Mouse (Mus musculus) hindbrain, postnatal 0 days (tissue): ENCODE results near the gene Mamdc4. TPM values are rescaled to one million over a fixed set of nuclear protein-coding genes. Genes with fewer than 3 reads are reported as not detected.

Experiments
- ATAC-seq: fragments of 200-750 bp; cut with Nextera tagmentation; 2 replicates; pipeline ENCODE4 v1.8.0; 2017; ENCODE audit warnings: mild to moderate bottlenecking, moderate TSS enrichment, moderate library complexity
- DNase-seq: peaks from one replicate; pipeline ENCODE4 v3.0.0-alpha.2; 2015; ENCODE audit warnings: low spot score
- H3K27ac ChIP-seq: fragments of 300-500 bp; sonication (generic); 2 replicates; pipeline ENCODE4 v1.5.1; 2014; ENCODE audit warnings: mild to moderate bottlenecking
- H3K27me3 ChIP-seq: fragments of 300-500 bp; sonication (generic); 2 replicates; pipeline ENCODE4 v1.6.1; 2014; ENCODE audit warnings: low read length, mixed read lengths; ENCODE audit not compliant: insufficient read depth
- H3K36me3 ChIP-seq: fragments of 300-500 bp; sonication (generic); 2 replicates; pipeline ENCODE4 v1.6.1; 2014; ENCODE audit warnings: low read length, mixed read lengths; ENCODE audit not compliant: insufficient read depth
- H3K4me1 ChIP-seq: fragments of 300-500 bp; sonication (generic); 2 replicates; pipeline ENCODE4 v1.6.1; 2014; ENCODE audit warnings: antibody characterized with exemption, low read length, mixed read lengths; ENCODE audit not compliant: insufficient read depth
- H3K4me2 ChIP-seq: fragments of 300-500 bp; sonication (generic); 2 replicates; pipeline ENCODE4 v1.6.1; 2014; ENCODE audit warnings: low read depth, mild to moderate bottlenecking, low read length, moderate library complexity, mixed read lengths
- H3K4me3 ChIP-seq: fragments of 300-500 bp; sonication (generic); 2 replicates; pipeline ENCODE4 v1.5.1; 2014; ENCODE audit warnings: low read length
- H3K9ac ChIP-seq: fragments of 300-500 bp; sonication (generic); replicated peaks from 2 replicates; pipeline ENCODE4 v1.6.1; 2014; ENCODE audit warnings: mild to moderate bottlenecking, low read length, moderate library complexity, mixed read lengths
- H3K9me3 ChIP-seq: fragments of 300-500 bp; sonication (generic); 2 replicates; pipeline ENCODE4 v1.6.1; 2016; ENCODE audit warnings: low read length, mixed read lengths
- CTCF ChIP-seq: IDR thresholded peaks from 2 replicates; pipeline ENCODE4 v1.5.1; 2016; ENCODE audit warnings: antibody characterized with exemption, control low read depth, low read depth
- WGBS: fragments of 180-500 bp; shearing (Covaris S2); extraction: QIAGEN DNeasy Blood & Tissue Kit; methylation state at CpG from one replicate; pipeline ENCODE4 v1.1.7; 2014; 5-methylcytosine and 5-hydroxymethylcytosine counted together
- polyA plus RNA-seq: library from polyadenylated mRNA; unstranded; fragments of >200 nt; fragmentation: Nextera tagmentation; extraction: Ambion mirVana; gene quantifications from 2 replicates; pipeline ENCODE4 v1.2.1, GENCODE M21; 2015
- total RNA-seq: library from RNA; depleted of rRNA; stranded (reverse); fragments of >200 nt; gene quantifications from 2 replicates; pipeline ENCODE4 v1.2.3, GENCODE M21; 2014

Mamdc4 gene
- total and polyA plus RNA-seq, 2 experiments from 2014 or later, result 2.0 to 2.5 TPM

- H3K27me3 ChIP-seq, result peaks cover 38% of the 10 kb centered on the region
- no peak for DNase-seq
Measured at GRCm38 (mm10) chr2:25578796-25579736, 4.4 kb upstream of the Mamdc4 start.

GRCm38 (mm10) chr2:25577951-25578795 lies 3.5 kb upstream of the Mamdc4 start:
- ATAC-seq (no peak), DNase-seq (peak; percentile 22)
- no peak overlapping the region for H3K4me3 ChIP-seq
- H3K4me1 ChIP-seq, result peaks cover 45% of the 10 kb centered on the region
- H3K27me3 ChIP-seq, result peaks cover 38% of the 10 kb centered on the region
- peak overlapping the region; percentile 11; the same call in 1 of the 2 replicates for H3K4me2 ChIP-seq
- H3K9me3 ChIP-seq, result no peaks in the 10 kb centered on the region
- H3K27ac ChIP-seq, result no peak overlapping the region
- peaks cover 9% of the 10 kb centered on the region; the same call in 1 of the 2 replicates for H3K36me3 ChIP-seq
- peak; percentile 26; the same call in 1 of the 2 replicates for TF ChIP-seq CTCF
- 21% methylated on average over 75 of the region's 75 CpGs for WGBS
- no peak overlapping the region for H3K9ac ChIP-seq

More at GRCm38 (mm10) chr2:25578796-25579736, 4.4 kb upstream of the Mamdc4 start:
- peak overlapping the region; percentile 82 for H3K4me2 ChIP-seq
- TF ChIP-seq CTCF, result no peak
- no peak for ATAC-seq
- 19% methylated on average over 77 of the region's 77 CpGs for WGBS
- peaks cover 37% of the 10 kb centered on the region for H3K4me1 ChIP-seq
- peak overlapping the region; percentile 19 for H3K4me3 ChIP-seq
- H3K36me3 ChIP-seq, result peaks cover 9% of the 10 kb centered on the region; the same call in 1 of the 2 replicates
- no peak overlapping the region for H3K9ac ChIP-seq
- H3K27ac ChIP-seq, result no peak overlapping the region
- H3K9me3 ChIP-seq, result no peaks in the 10 kb centered on the region

DNA sequence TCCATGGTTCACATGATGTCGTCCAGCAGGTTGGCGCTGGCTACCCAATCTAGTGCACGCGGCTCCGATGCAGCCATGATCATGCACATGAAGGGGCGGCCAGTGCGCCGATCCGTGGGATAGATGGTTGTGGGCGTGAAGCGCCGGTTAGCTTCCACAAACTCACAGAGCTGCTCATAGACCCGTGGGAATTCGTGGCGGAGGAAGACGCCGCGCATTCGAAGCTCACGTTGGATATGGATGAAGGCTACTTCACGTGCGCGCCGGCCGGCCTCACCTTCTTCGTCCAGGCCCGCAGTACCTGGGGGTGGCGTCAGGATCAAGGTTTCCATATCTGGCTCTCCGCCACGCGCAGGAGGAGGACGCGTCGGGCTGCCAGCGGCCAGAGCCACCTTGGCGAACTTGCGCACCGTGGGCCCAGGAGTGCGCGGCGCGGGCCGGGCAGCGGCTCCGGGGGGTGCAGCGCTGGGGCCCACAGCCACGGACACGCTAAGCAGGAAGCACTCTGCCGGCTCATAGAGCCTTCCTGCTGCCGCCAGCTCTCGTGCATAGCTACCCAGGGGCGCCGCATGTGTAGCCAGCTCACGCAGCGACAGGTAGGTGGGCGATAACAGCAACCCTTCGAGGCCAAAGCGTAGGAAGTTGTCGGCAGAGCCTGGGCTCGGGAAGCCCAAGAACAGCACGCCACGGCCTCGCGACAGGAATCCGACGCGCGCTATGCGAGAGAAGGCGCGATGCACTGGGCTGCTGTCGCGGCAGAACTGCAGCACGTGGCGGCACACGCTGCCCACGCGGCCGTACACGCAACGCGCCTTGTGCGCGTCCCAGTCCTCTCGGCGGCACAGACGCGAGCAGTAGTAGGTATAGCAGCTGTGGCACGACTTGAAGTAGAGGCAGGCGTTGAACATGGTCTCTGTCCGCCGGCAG lies 2.6 kb upstream of the Mamdc4 start:
- ATAC-seq, result no peak
- Histone ChIP-seq H3K27ac (no peak overlapping the region), H3K4me3 (peak overlapping the region; percentile 1; the same call in 1 of the 2 replicates), H3K4me1 (peaks cover 39% of the 10 kb centered on the region), H3K4me2 (0 out of 2 replicates have a peak overlapping the region, but pooled peaks have one; percentile 11), H3K9me3 (no peaks in the 10 kb centered on the region), H3K36me3 (peaks cover 9% of the 10 kb centered on the region; the same call in 1 of the 2 replicates), H3K9ac (no peak overlapping the region; the same call in 1 of the 2 replicates), H3K27me3 (peaks cover 38% of the 10 kb centered on the region)
- TF ChIP-seq CTCF, result no peak
- 25% methylated on average over 92 of the region's 92 CpGs for WGBS
- no peak for DNase-seq

GRCm38 (mm10) chr2:25576028-25576850 lies 1.6 kb upstream of the Mamdc4 start:
- H3K4me1 ChIP-seq, result peaks cover 32% of the 10 kb centered on the region
- WGBS, result 71% methylated on average over 16 of the region's 16 CpGs

DNA sequence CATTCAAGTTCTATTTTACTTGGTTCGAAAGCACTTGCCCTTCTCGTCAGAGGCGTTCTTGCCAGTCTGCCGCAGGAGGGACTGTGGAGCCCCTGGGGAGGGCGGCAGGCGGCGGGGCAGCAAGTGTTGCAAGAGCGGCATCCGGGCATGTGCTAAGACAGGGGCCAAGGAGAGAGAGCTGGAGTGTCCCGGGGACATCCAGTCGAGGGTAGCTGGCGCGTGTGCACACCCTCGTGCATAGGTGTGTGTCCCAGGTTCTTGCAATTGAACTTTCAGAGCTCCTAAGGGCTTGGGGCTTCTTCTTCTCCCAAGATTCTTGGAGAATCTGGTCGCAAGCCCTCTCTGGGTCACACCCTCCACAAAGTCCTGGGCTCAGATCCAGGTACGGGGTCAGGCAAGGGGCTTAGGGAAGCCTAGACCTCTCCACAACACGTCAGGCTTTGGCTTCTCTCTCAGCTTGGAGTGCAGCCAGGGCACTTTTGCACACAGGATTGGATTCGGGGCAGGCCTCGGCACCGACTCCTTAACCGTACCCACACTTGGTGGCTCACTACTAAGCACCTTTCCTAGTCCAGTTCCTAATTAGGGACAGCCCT lies 885 bp upstream of the Mamdc4 start:
- WGBS, result 11% methylated on average over 21 of the region's 21 CpGs
- ATAC-seq (no peak), DNase-seq (peak; percentile 50)
- TF ChIP-seq CTCF, result no peak
- Histone ChIP-seq H3K9me3 (no peaks in the 10 kb centered on the region), H3K4me1 (peaks cover 26% of the 10 kb centered on the region), H3K4me3 (peak overlapping the region; percentile 56), H3K27ac (peak overlapping the region; percentile 86; the same call in 1 of the 2 replicates), H3K9ac (peak overlapping the region; percentile 48), H3K4me2 (peak overlapping the region; percentile 92), H3K36me3 (peaks cover 9% of the 10 kb centered on the region; the same call in 1 of the 2 replicates), H3K27me3 (peaks cover 38% of the 10 kb centered on the region)

More at GRCm38 (mm10) chr2:25576028-25576850, 1.6 kb upstream of the Mamdc4 start:
- H3K9ac ChIP-seq, result peak overlapping the region; percentile 48; the same call in 1 of the 2 replicates
- no peak for DNase-seq
- no peak for ATAC-seq
- no peak for TF ChIP-seq CTCF
- peaks cover 38% of the 10 kb centered on the region for H3K27me3 ChIP-seq
- H3K36me3 ChIP-seq, result peaks cover 9% of the 10 kb centered on the region; the same call in 1 of the 2 replicates
- peak overlapping the region; percentile 92 for H3K4me2 ChIP-seq
- no peak overlapping the region for H3K4me3 ChIP-seq
- no peaks in the 10 kb centered on the region for H3K9me3 ChIP-seq
- 0 out of 2 replicates have a peak overlapping the region, but pooled peaks have one; percentile 86 for H3K27ac ChIP-seq
